Mouse (Mus musculus): ENCODE measurements around the gene Tmem14c.
"Not testable (repeated sequence)": the region's sequence is repeated elsewhere in the genome, so short reads cannot be mapped to it uniquely, and the experiment has no call there.

DNA sequence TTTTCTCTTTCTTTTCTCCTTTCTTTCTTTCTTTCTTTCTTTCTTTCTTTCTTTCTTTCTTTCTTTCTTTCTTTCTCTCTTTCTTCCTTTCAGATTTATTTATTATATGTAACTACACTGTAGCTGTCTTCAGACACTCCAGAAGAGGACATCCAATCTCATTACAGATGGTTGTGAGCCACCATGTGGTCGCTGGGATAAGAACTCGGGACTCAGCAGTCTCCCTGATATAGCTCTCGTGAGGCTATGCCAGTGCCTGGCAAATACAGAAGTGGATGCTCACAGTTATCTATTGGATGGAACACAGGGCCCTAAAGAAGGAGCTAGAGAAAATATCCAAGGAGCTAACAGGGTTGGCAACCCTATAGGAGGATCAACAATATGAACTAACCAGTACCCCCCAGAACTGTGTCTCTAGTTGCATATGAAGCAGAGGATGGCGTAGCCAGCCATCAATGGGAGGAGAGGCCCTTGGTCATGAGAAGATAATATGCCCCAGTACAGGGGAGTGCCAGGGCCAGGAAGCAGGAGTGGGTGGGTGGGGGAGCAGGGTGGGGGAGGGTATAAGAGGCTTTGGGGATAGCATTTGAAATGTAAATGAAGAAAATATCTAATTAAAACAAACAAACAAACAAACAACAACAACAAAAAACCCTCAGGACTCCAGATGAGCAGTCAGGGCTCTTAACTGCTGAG lies 28.3 kb upstream of the Tmem14c start:
- not testable (repeated sequence) for TF ChIP-seq CTCF (conservative IDR thresholded peaks at IDR 0.05; ENCODE audit: low read length); POU5F1 (IDR thresholded peaks at IDR 0.05; ENCODE audit: borderline replicate concordance, low read length)

Data from E14TG2a.4 (cell line).